Mouse (Mus musculus) thymus, postnatal 14 days (tissue): Measurements from ENCODE around the gene Vwa3b.
"Not testable (repeated sequence)": the region's sequence is repeated elsewhere in the genome, so short reads cannot be mapped to it uniquely, and the experiment has no call there.

Source experiments
- DNase-seq: peaks from one replicate; pipeline ENCODE4 v3.0.0; 2021

Vwa3b gene

GRCm38 (mm10) chr1:37025962-37026686 is at the start of gene Vwa3b:
Gene Vwa3b, plus strand, starts transcription at chr1:37026596.
- DNase-seq = no peak

GRCm38 (mm10) chr1:36976770-36977169 is 49.6 kb upstream of the Vwa3b start:
- DNase-seq = no peak

GRCm38 (mm10) chr1:36982191-36982961 is 44.0 kb upstream of the Vwa3b start:
- DNase-seq = no peak

GRCm38 (mm10) chr1:36983754-36984153 is 42.6 kb upstream of the Vwa3b start:
- no peak for DNase-seq

- DNase-seq = no peak
Observed at GRCm38 (mm10) chr1:36984406-36984805, 42.0 kb upstream of the Vwa3b start.

GRCm38 (mm10) chr1:36985896-36986295 is 40.5 kb upstream of the Vwa3b start:
- DNase-seq = no peak

- DNase-seq = no peak
Observed at GRCm38 (mm10) chr1:36986396-36987160, 39.8 kb upstream of the Vwa3b start.

GRCm38 (mm10) chr1:36987172-36988148 is 38.9 kb upstream of the Vwa3b start:
- DNase-seq = no peak

- DNase-seq = no peak
Observed at GRCm38 (mm10) chr1:36988161-36988560, 38.2 kb upstream of the Vwa3b start.

- no peak for DNase-seq
Observed at GRCm38 (mm10) chr1:36988561-36988960, 37.8 kb upstream of the Vwa3b start.

GRCm38 (mm10) chr1:36994296-36994695 is 32.1 kb upstream of the Vwa3b start:
- no peak for DNase-seq

- DNase-seq = no peak
Observed at GRCm38 (mm10) chr1:36995760-36996159, 30.6 kb upstream of the Vwa3b start.

- peak; percentile 50 for DNase-seq
Observed at GRCm38 (mm10) chr1:36996561-36997213, 29.7 kb upstream of the Vwa3b start.

- no peak for DNase-seq
Observed at GRCm38 (mm10) chr1:37000307-37000706, 26.1 kb upstream of the Vwa3b start.

- no peak for DNase-seq
Observed at GRCm38 (mm10) chr1:37001636-37002315, 24.6 kb upstream of the Vwa3b start.

- DNase-seq = no peak
Observed at GRCm38 (mm10) chr1:37002316-37003008, 23.9 kb upstream of the Vwa3b start.

GRCm38 (mm10) chr1:37004533-37004932 is 21.9 kb upstream of the Vwa3b start:
- DNase-seq = no peak

- no peak for DNase-seq
Observed at GRCm38 (mm10) chr1:37005036-37005435, 21.4 kb upstream of the Vwa3b start.

- DNase-seq = not testable (repeated sequence)
Observed at GRCm38 (mm10) chr1:37006529-37006928, 19.9 kb upstream of the Vwa3b start.

- no peak for DNase-seq
Observed at GRCm38 (mm10) chr1:37009880-37010279, 16.5 kb upstream of the Vwa3b start.
